Mouse (Mus musculus) myocyte (in vitro differentiated cells): Measurements from ENCODE around the gene Steap3. TPM values are rescaled to one million over a fixed set of nuclear protein-coding genes. Genes with fewer than 3 reads are reported as not detected.
A peak's percentile ranks its signal among the peaks of the same experiment; 100 is the strongest.
"Not testable (repeated sequence)": the region's sequence is repeated elsewhere in the genome, so short reads cannot be mapped to it uniquely, and the experiment has no call there.

Experiments
- H3K27me3 ChIP-seq: one replicate; pipeline ENCODE4 v1.6.1; 2011; ENCODE audit not compliant: control insufficient read depth, insufficient read depth, insufficient read length
- H3K36me3 ChIP-seq: one replicate; pipeline ENCODE4 v1.6.1; 2011; ENCODE audit not compliant: control insufficient read depth, insufficient read depth
- H3K4me2 ChIP-seq: one replicate; pipeline ENCODE4 v1.6.1; 2011; ENCODE audit warnings: low read depth, control low read depth
- H3K4me3 ChIP-seq: one replicate; pipeline ENCODE4 v1.5.1; 2011; ENCODE audit warnings: mild to moderate bottlenecking, control low read depth, moderate library complexity
- H3K79me2 ChIP-seq: one replicate; pipeline ENCODE4 v1.6.1; 2011; ENCODE audit not compliant: control insufficient read depth, insufficient read depth
- H3ac ChIP-seq: one replicate; pipeline ENCODE4 v1.6.1; 2011; ENCODE audit not compliant: control insufficient read depth, insufficient read length
- CEBPB ChIP-seq: IDR thresholded peaks from 2 replicates; pipeline ENCODE4 v1.6.1; 2011; ENCODE audit warnings: mild to moderate bottlenecking, moderate library complexity; ENCODE audit not compliant: poor library complexity, insufficient read depth, severe bottlenecking
- E2F4 ChIP-seq: IDR thresholded peaks from one replicate; pipeline ENCODE4 v1.6.1; 2011; ENCODE audit warnings: mild to moderate bottlenecking, control low read depth, moderate library complexity; ENCODE audit not compliant: insufficient read depth
- MAX ChIP-seq: IDR thresholded peaks from one replicate; pipeline ENCODE4 v1.6.1; 2011; ENCODE audit warnings: low read depth, mild to moderate bottlenecking, control low read depth
- MYOD1 ChIP-seq, 3 experiments: IDR thresholded peaks; one replicate each; pipeline ENCODE4 v1.6.1; 2011; ENCODE audit warnings: control low read depth in 2 of 3, low read depth in 2 of 3, mild to moderate bottlenecking in 2 of 3, moderate library complexity in 1 of 3; ENCODE audit not compliant: insufficient read length in 2 of 3, control insufficient read depth in 1 of 3
- MYOG ChIP-seq, 3 experiments: IDR thresholded peaks; one replicate each; pipeline ENCODE4 v1.6.1; 2011; ENCODE audit warnings: control low read depth in 2 of 3, low read depth in 2 of 3, mild to moderate bottlenecking in 2 of 3; ENCODE audit not compliant: insufficient read length in 2 of 3, control insufficient read depth in 1 of 3, insufficient read depth in 1 of 3
- POLR2A ChIP-seq: IDR thresholded peaks from one replicate; pipeline ENCODE4 v1.6.1; 2011; ENCODE audit warnings: low read depth, mild to moderate bottlenecking, control low read depth, moderate library complexity; ENCODE audit not compliant: insufficient read length
- POLR2AphosphoS2 ChIP-seq: IDR thresholded peaks from one replicate; pipeline ENCODE4 v1.6.1; 2011; ENCODE audit warnings: low read depth, control low read depth; ENCODE audit not compliant: insufficient read length
- REST ChIP-seq: IDR thresholded peaks from one replicate; pipeline ENCODE4 v1.6.1; 2011; ENCODE audit warnings: mild to moderate bottlenecking, control low read depth, moderate library complexity; ENCODE audit not compliant: insufficient read depth, insufficient read length
- SRF ChIP-seq: IDR thresholded peaks from one replicate; pipeline ENCODE4 v1.6.1; 2011; ENCODE audit warnings: low read depth; ENCODE audit not compliant: control insufficient read depth, insufficient read length
- TCF12 ChIP-seq: IDR thresholded peaks from one replicate; pipeline ENCODE4 v1.6.1; 2011; ENCODE audit warnings: mild to moderate bottlenecking, control low read depth; ENCODE audit not compliant: poor library complexity, insufficient read depth, severe bottlenecking
- TCF3 ChIP-seq: IDR thresholded peaks from one replicate; pipeline ENCODE4 v1.6.1; 2011; ENCODE audit warnings: low read depth, control low read depth; ENCODE audit not compliant: insufficient read length
- USF1 ChIP-seq: IDR thresholded peaks from one replicate; pipeline ENCODE4 v1.6.1; 2011; ENCODE audit warnings: low read depth, mild to moderate bottlenecking, control low read depth, moderate library complexity
- polyA plus RNA-seq: library from polyadenylated mRNA; unstranded; fragments of >200 nt; fragmentation: generic; extraction: Trizol; gene quantifications from one replicate; pipeline ENCODE4 v1.2.1, GENCODE M21; 2012; ENCODE audit warnings: missing spikeins

Steap3 gene
- polyA plus RNA-seq, 1 experiment, result 33.7 TPM

DNA sequence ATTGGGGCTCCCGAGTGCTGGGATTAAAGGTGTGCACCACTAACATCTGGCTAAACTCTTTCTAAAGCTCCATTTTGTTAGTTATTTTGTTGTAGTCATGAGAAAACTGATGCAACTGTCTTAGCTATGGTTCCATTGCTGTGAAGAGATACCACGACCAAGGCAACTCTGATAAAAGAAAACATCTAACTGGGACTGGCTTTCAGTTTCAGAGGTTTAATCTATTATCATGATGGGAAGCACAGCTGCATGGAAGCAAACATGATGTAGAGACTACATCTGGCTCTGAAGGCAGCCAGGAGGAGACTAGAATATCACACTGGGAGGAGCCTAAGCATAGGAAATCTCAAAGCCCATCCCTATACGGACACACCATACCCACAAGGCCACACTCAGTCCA lies 19.2 kb upstream of the Steap3 start:
- Histone ChIP-seq H3K4me2 (no peak overlapping the region), H3K36me3 (no peaks in the 10 kb centered on the region), H3K79me2 (no peaks in the 10 kb centered on the region), H3K27me3 (no peaks in the 10 kb centered on the region), H3K4me3 (no peak overlapping the region), H3ac (no peak overlapping the region)
- TF ChIP-seq REST, result no peak
- TF ChIP-seq CEBPB, result no peak
- TF ChIP-seq E2F4, result no peak
- TF ChIP-seq POLR2AphosphoS2, result no peak
- no peak for TF ChIP-seq MYOD1 (IDR thresholded peaks at IDR 0.05; ENCODE audit: control insufficient read depth in 1 of 3, insufficient read length in 2 of 3, low read depth in 2 of 3)
- TF ChIP-seq SRF, result no peak
- TF ChIP-seq POLR2A, result no peak
- no peak for TF ChIP-seq MAX
- no peak for TF ChIP-seq MYOG (IDR thresholded peaks at IDR 0.05; ENCODE audit: control insufficient read depth in 1 of 3, insufficient read depth in 1 of 3, insufficient read length in 2 of 3, low read depth in 2 of 3)
- no peak for TF ChIP-seq TCF3
- no peak for TF ChIP-seq USF1
- no peak for TF ChIP-seq TCF12

- no peaks in the 10 kb centered on the region for H3K36me3 ChIP-seq
- H3ac ChIP-seq, result no peak overlapping the region
- no peaks in the 10 kb centered on the region for H3K27me3 ChIP-seq
- H3K4me3 ChIP-seq, result no peak overlapping the region
- TF ChIP-seq USF1 (no peak), MYOG (IDR thresholded peaks at IDR 0.05; ENCODE audit: control insufficient read depth in 1 of 3, insufficient read depth in 1 of 3, insufficient read length in 2 of 3, low read depth in 2 of 3) (no peak), SRF (no peak), REST (no peak), MYOD1 (IDR thresholded peaks at IDR 0.05; ENCODE audit: control insufficient read depth in 1 of 3, insufficient read length in 2 of 3, low read depth in 2 of 3) (no peak), CEBPB (no peak), POLR2AphosphoS2 (no peak), TCF12 (no peak), POLR2A (no peak), E2F4 (no peak), TCF3 (no peak), MAX (no peak)
- H3K4me2 ChIP-seq, result peak overlapping the region; percentile 14
- H3K79me2 ChIP-seq, result no peaks in the 10 kb centered on the region
These were observed 17.3 kb upstream of the Steap3 start for GRCm38 (mm10) chr1:120289843-120290242.

DNA sequence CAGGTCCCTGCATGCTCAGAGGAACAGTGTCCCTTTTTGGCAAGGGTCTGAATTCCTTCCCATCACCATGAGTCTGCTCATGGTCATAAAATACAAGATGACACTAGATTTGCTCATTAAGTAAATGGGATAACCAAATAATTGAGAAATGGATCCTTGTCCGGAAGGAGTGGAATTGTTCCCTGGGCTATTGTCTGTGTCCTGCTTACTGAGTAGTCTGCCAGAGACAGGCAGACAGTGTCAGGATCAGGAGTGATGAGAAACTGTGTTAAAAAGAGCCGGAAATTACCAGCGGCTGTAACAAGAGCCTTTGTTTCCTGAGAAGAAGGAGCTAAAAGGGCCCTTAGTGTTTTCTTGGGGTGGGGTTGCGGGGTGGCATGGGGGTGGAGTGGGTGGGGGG lies 15.2 kb upstream of the Steap3 start:
- Histone ChIP-seq H3ac (no peak overlapping the region), H3K36me3 (no peaks in the 10 kb centered on the region), H3K27me3 (no peaks in the 10 kb centered on the region), H3K4me2 (no peak overlapping the region), H3K4me3 (no peak overlapping the region), H3K79me2 (no peaks in the 10 kb centered on the region)
- TF ChIP-seq SRF, result no peak
- TF ChIP-seq USF1, result no peak
- TF ChIP-seq TCF12, result no peak
- no peak for TF ChIP-seq POLR2A

GRCm38 (mm10) chr1:120276058-120276457 lies 3.6 kb upstream of the Steap3 start:
- H3K36me3 ChIP-seq, H3K27me3 ChIP-seq, H3ac ChIP-seq, H3K4me3 ChIP-seq, H3K4me2 ChIP-seq, H3K79me2 ChIP-seq: not testable (repeated sequence)

DNA sequence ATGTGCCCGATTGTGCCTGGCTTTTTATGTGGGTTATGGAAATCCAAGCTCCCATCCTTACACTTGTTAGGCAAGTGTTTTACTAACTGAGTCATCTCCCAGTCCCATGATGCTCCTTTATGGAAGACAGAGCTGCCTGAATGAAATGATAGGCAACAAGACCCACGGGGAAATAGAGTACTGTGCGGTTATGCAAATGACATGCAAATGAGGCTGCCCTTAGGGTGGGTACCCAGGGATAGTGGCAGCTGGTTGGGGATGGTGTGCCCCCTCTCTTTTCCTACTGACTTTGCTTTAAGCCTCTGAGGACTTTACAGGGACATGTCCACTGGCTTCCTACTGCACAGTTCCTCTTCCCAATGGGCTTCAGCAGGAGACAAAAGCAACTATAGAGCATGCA lies 2.7 kb upstream of the Steap3 start:
- TF ChIP-seq REST, result no peak
- TF ChIP-seq MYOD1 (IDR thresholded peaks at IDR 0.05; ENCODE audit: control insufficient read depth in 1 of 3, insufficient read length in 2 of 3, low read depth in 2 of 3), result no peak
- TF ChIP-seq CEBPB, result no peak
- no peak for TF ChIP-seq MYOG (IDR thresholded peaks at IDR 0.05; ENCODE audit: control insufficient read depth in 1 of 3, insufficient read depth in 1 of 3, insufficient read length in 2 of 3, low read depth in 2 of 3)
- TF ChIP-seq POLR2A, result no peak
- no peak for TF ChIP-seq E2F4
- TF ChIP-seq MAX, result no peak
- no peak for TF ChIP-seq USF1
- no peak for TF ChIP-seq TCF3
- no peak for TF ChIP-seq SRF
- no peak for TF ChIP-seq POLR2AphosphoS2
- TF ChIP-seq TCF12, result no peak
- Histone ChIP-seq H3K4me2 (peak overlapping the region; percentile 38), H3K79me2 (no peaks in the 10 kb centered on the region), H3K36me3 (no peaks in the 10 kb centered on the region), H3ac (no peak overlapping the region), H3K4me3 (no peak overlapping the region), H3K27me3 (no peaks in the 10 kb centered on the region)
